Mouse (Mus musculus): ENCODE results near the gene Il21r.

DNA sequence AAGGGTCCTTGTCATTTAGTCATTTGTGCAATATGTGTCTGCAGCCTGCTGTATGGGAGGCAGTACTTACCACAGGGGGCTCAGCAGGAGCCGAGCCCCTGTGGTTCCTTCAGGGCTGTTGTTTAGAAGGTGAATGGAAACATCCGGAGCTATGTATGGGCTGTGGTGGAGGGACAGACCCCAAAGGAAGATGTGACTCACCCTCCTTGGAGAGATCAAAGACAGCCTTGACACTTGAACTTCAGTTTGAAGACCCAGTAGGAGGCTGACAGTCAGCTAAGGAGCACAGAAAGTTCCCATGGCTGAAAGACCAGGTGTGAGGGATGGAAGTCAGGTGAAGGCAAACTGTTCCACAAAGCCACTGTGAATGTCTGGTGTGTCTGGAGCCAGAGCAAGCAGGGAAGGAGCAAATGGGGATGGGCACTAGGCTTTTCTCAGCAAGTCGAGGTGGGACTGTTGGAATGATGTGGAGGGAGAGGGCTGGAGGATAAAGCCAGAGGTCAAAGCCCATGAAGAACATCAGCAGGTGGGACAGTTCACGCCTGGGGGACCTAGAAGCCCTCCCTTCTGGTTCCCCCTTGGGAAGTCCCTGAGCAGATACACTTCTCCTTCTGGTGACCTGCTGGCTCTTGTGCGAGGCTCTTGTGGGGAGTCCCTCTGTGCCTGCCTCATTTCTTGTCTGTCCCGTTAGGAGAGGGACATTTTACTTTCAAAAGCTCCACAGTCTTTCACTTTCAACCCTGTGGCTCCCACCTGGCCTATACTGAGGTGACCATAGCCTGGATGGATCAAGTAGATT is 4.4 kb downstream of the Il21r start:
- TF ChIP-seq CTCF (IDR thresholded peaks at IDR 0.05; ENCODE audit: borderline replicate concordance, insufficient read depth, low read length) = no peak
- TF ChIP-seq POLR2A (IDR thresholded peaks at IDR 0.05; ENCODE audit: low read depth, low read length) = no peak

Data from embryonic fibroblast, embryonic 13.5 days (primary cell).